Mouse (Mus musculus) MEL (cell line): ENCODE results near the gene Gm20388. TPM values are rescaled to one million over a fixed set of nuclear protein-coding genes. Genes with fewer than 3 reads are reported as not detected.

Source experiments
- DNase-seq: peaks from one replicate; pipeline ENCODE4 v3.0.0; 2011; ENCODE audit warnings: low read depth, low spot score
- H3K27ac ChIP-seq: 2 replicates; pipeline ENCODE4 v1.5.1; 2012; ENCODE audit warnings: low read depth, mild to moderate bottlenecking, control low read depth, low read length, moderate library complexity; ENCODE audit not compliant: control insufficient read depth
- H3K27me3 ChIP-seq, 2 experiments: fragments of 150-350 bp in 1 of 2; sonication (generic) in 1 of 2; 2 replicates each; pipeline ENCODE4 v1.6.1; 2012; ENCODE audit warnings: low read length in 2 of 2, mild to moderate bottlenecking in 2 of 2, improper control_type of control experiment in 1 of 2, moderate library complexity in 1 of 2; ENCODE audit not compliant: insufficient read depth in 2 of 2, control insufficient read depth in 1 of 2
- H3K36me3 ChIP-seq, 2 experiments: 2 replicates each; pipeline ENCODE4 v1.6.1; 2012 to 2014; ENCODE audit warnings: low read length in 2 of 2, improper control_type of control experiment in 1 of 2, inconsistent platforms in 1 of 2, mild to moderate bottlenecking in 1 of 2; ENCODE audit not compliant: insufficient read depth in 2 of 2, control insufficient read depth in 1 of 2
- H3K4me1 ChIP-seq, 2 experiments: fragments of 150-350 bp in 1 of 2; sonication (generic) in 1 of 2; 2 replicates each; pipeline ENCODE4 v1.6.1; 2012; ENCODE audit warnings: low read length in 2 of 2, improper control_type of control experiment in 1 of 2, mild to moderate bottlenecking in 1 of 2; ENCODE audit not compliant: insufficient read depth in 2 of 2, control insufficient read depth in 1 of 2
- H3K4me3 ChIP-seq, 2 experiments: fragments of 150-350 bp in 1 of 2; sonication (generic) in 1 of 2; 2 replicates each; pipeline ENCODE4 v1.5.1; 2012; ENCODE audit warnings: low read depth in 2 of 2, low read length in 2 of 2, mild to moderate bottlenecking in 2 of 2, moderate library complexity in 2 of 2, control low read depth in 1 of 2, improper control_type of control experiment in 1 of 2; ENCODE audit not compliant: control insufficient read depth in 1 of 2, insufficient read depth in 1 of 2
- H3K79me2 ChIP-seq: 2 replicates; pipeline ENCODE4 v1.6.1; 2012; ENCODE audit warnings: mild to moderate bottlenecking, low read length, moderate library complexity; ENCODE audit not compliant: control insufficient read depth, poor library complexity, insufficient read depth
- H3K9ac ChIP-seq: 2 replicates; pipeline ENCODE4 v1.6.1; 2012; ENCODE audit warnings: low read depth, mild to moderate bottlenecking, control low read depth, low read length, moderate library complexity; ENCODE audit not compliant: control insufficient read depth, poor library complexity, severe bottlenecking
- H3K9me3 ChIP-seq: fragments of 150-350 bp; sonication (generic); replicated peaks from 2 replicates; pipeline ENCODE4 v1.6.1; 2012; ENCODE audit warnings: mild to moderate bottlenecking, low read length, improper control_type of control experiment, moderate library complexity; ENCODE audit not compliant: insufficient read depth
- BHLHE40 ChIP-seq: IDR thresholded peaks from 2 replicates; pipeline ENCODE4 v1.6.1; 2012; ENCODE audit warnings: low read depth, mild to moderate bottlenecking, inconsistent platforms, low read length, improper control_type of control experiment, borderline replicate concordance
- CTCF ChIP-seq, 3 experiments: IDR thresholded peaks in 2 of 3; conservative IDR thresholded peaks in 1 of 3; 2 replicates each; pipeline ENCODE4 v1.5.1; 2011 to 2012; ENCODE audit warnings: low read length in 3 of 3, low read depth in 2 of 3, mild to moderate bottlenecking in 2 of 3, improper control_type of control experiment in 1 of 3, inconsistent platforms in 1 of 3, mixed read lengths in 1 of 3, moderate library complexity in 1 of 3; ENCODE audit not compliant: control insufficient read depth in 1 of 3, insufficient read depth in 1 of 3, poor library complexity in 1 of 3, severe bottlenecking in 1 of 3
- ELF1 ChIP-seq: IDR thresholded peaks from 2 replicates; pipeline ENCODE4 v1.6.1; 2014; ENCODE audit warnings: low read depth, mild to moderate bottlenecking, inconsistent platforms, low read length, improper control_type of control experiment, moderate library complexity
- EP300 ChIP-seq, 2 experiments: IDR thresholded peaks; 2 replicates each; pipeline ENCODE4 v1.6.1; 2011; ENCODE audit warnings: improper control_type of control experiment in 2 of 2, low read length in 2 of 2, low read depth in 1 of 2, mild to moderate bottlenecking in 1 of 2
- ETS1 ChIP-seq: IDR thresholded peaks from 2 replicates; pipeline ENCODE4 v1.6.1; 2012; ENCODE audit warnings: low read depth, mild to moderate bottlenecking, inconsistent platforms, low read length, improper control_type of control experiment, moderate library complexity
- GABPA ChIP-seq: IDR thresholded peaks from 2 replicates; pipeline ENCODE4 v1.6.1; 2012; ENCODE audit warnings: low read depth, mild to moderate bottlenecking, inconsistent platforms, low read length, improper control_type of control experiment, moderate library complexity
- GATA1 ChIP-seq: IDR thresholded peaks from 2 replicates; pipeline ENCODE4 v1.6.1; 2011; ENCODE audit warnings: low read depth, low read length, improper control_type of control experiment
- HCFC1 ChIP-seq: IDR thresholded peaks from 2 replicates; pipeline ENCODE4 v1.6.1; 2012; ENCODE audit warnings: low read depth, mild to moderate bottlenecking, inconsistent platforms, low read length, improper control_type of control experiment, moderate library complexity
- KAT2A ChIP-seq: conservative IDR thresholded peaks from 2 replicates; pipeline ENCODE4 v1.6.1; 2012; ENCODE audit warnings: low read depth, low read length, improper control_type of control experiment, inconsistent platforms
- MAFK ChIP-seq: IDR thresholded peaks from 2 replicates; pipeline ENCODE4 v1.6.1; 2011; ENCODE audit warnings: low read depth, mild to moderate bottlenecking, low read length, improper control_type of control experiment, borderline replicate concordance
- MAX ChIP-seq: IDR thresholded peaks from 2 replicates; pipeline ENCODE4 v1.6.1; 2011; ENCODE audit warnings: low read length, improper control_type of control experiment
- MAZ ChIP-seq: IDR thresholded peaks from 2 replicates; pipeline ENCODE4 v1.6.1; 2012; ENCODE audit warnings: low read depth, mild to moderate bottlenecking, inconsistent platforms, low read length, improper control_type of control experiment
- MEF2A ChIP-seq: IDR thresholded peaks from 2 replicates; pipeline ENCODE4 v1.6.1; 2014; ENCODE audit warnings: low read depth, mild to moderate bottlenecking, inconsistent platforms, low read length, improper control_type of control experiment; ENCODE audit not compliant: poor library complexity, insufficient replicate concordance, severe bottlenecking; ENCODE audit errors: extremely low read depth
- NRF1 ChIP-seq: IDR thresholded peaks from 2 replicates; pipeline ENCODE4 v1.6.1; 2014; ENCODE audit warnings: low read depth, mild to moderate bottlenecking, inconsistent platforms, low read length, improper control_type of control experiment, moderate library complexity; ENCODE audit not compliant: poor library complexity, insufficient read depth, severe bottlenecking
- RAD21 ChIP-seq: IDR thresholded peaks from 2 replicates; pipeline ENCODE4 v1.6.1; 2011; ENCODE audit warnings: mild to moderate bottlenecking, low read depth, low read length, improper control_type of control experiment
- RCOR1 ChIP-seq: IDR thresholded peaks from 2 replicates; pipeline ENCODE4 v1.6.1; 2012; ENCODE audit warnings: low read depth, mild to moderate bottlenecking, inconsistent platforms, low read length, improper control_type of control experiment
- SIN3A ChIP-seq: IDR thresholded peaks from 2 replicates; pipeline ENCODE4 v1.6.1; 2012; ENCODE audit warnings: low read length, improper control_type of control experiment, inconsistent platforms
- SMC3 ChIP-seq: IDR thresholded peaks from 2 replicates; pipeline ENCODE4 v1.6.1; 2011; ENCODE audit warnings: low read depth, low read length, improper control_type of control experiment
- TAL1 ChIP-seq: IDR thresholded peaks from 2 replicates; pipeline ENCODE4 v1.6.1; 2012; ENCODE audit warnings: mild to moderate bottlenecking, inconsistent platforms, low read length, moderate library complexity, mixed read lengths
- TBP ChIP-seq: IDR thresholded peaks from 2 replicates; pipeline ENCODE4 v1.8.0; 2011; ENCODE audit warnings: low read depth, low read length, improper control_type of control experiment
- UBTF ChIP-seq: IDR thresholded peaks from 2 replicates; pipeline ENCODE4 v1.6.1; 2012; ENCODE audit warnings: low read depth, mild to moderate bottlenecking, inconsistent platforms, low read length, improper control_type of control experiment, moderate library complexity, borderline replicate concordance; ENCODE audit not compliant: insufficient read depth
- USF1 ChIP-seq: IDR thresholded peaks from 2 replicates; pipeline ENCODE4 v1.6.1; 2014; ENCODE audit warnings: low read depth, mild to moderate bottlenecking, inconsistent platforms, low read length, improper control_type of control experiment, moderate library complexity
- USF2 ChIP-seq, 2 experiments: IDR thresholded peaks; 2 replicates each; pipeline ENCODE4 v1.6.1; 2011 to 2012; ENCODE audit warnings: improper control_type of control experiment in 2 of 2, low read length in 2 of 2, borderline replicate concordance in 1 of 2, inconsistent platforms in 1 of 2, low read depth in 1 of 2, mild to moderate bottlenecking in 1 of 2; ENCODE audit not compliant: insufficient read depth in 1 of 2
- ZC3H11A ChIP-seq: IDR thresholded peaks from 2 replicates; pipeline ENCODE4 v1.6.1; 2012; ENCODE audit warnings: low read depth, mild to moderate bottlenecking, inconsistent platforms, low read length, improper control_type of control experiment
- ZKSCAN1 ChIP-seq: IDR thresholded peaks from 2 replicates; pipeline ENCODE4 v1.6.1; 2012; ENCODE audit warnings: low read depth, mild to moderate bottlenecking, inconsistent platforms, low read length, improper control_type of control experiment, moderate library complexity
- ZMIZ1 ChIP-seq: IDR thresholded peaks from 2 replicates; pipeline ENCODE4 v1.6.1; 2012; ENCODE audit warnings: low read depth, mild to moderate bottlenecking, inconsistent platforms, low read length, improper control_type of control experiment, moderate library complexity
- ZNF384 ChIP-seq: IDR thresholded peaks from 2 replicates; pipeline ENCODE4 v1.6.1; 2012; ENCODE audit warnings: low read depth, mild to moderate bottlenecking, inconsistent platforms, low read length, improper control_type of control experiment
- polyA plus RNA-seq, 2 experiments: library from polyadenylated mRNA; stranded (reverse) in 1 of 2; unstranded in 1 of 2; fragments of >175 nt in 1 of 2; fragments of >200 nt in 1 of 2; gene quantifications; 2 replicates each; pipeline versions ENCODE4 v1.2.1 to v1.2.4; 2012; ENCODE audit warnings: low replicate concordance in 2 of 2, low read depth in 1 of 2; ENCODE audit not compliant: insufficient read length in 2 of 2, insufficient read depth in 1 of 2, missing spikeins in 1 of 2
- total RNA-seq: library from RNA; depleted of rRNA; stranded (reverse); fragments of 300-350 nt; gene quantifications from 2 replicates; pipeline ENCODE4 v1.2.3, GENCODE M21; 2012

Gm20388 gene
- total and polyA plus RNA-seq, 3 experiments, result 11.1 to 17.8 TPM; not detected in 1

DNA sequence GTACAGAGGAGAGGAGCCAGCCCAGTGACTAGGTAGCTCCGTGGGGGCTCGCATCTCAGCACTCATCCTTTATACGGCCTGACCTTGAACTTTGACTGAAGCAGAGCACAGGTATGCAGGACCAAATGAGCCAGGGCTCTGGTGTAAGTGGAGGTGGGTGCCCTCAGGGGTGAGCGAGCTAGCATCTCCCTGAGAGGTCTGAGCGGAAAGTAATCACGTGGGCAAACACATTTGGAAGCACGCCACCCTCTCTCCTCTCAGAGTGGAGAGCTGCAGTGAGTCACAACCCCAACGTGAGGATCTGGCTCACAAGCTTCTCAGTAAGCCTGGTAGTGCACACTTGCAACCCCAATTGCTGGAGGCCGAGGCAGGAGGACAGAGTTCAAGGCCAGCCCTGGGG is 2731.4 kb downstream of the Gm20388 start:
- Histone ChIP-seq H3K9me3 (no peaks in the 10 kb centered on the region), H3K27me3 (no peaks in the 10 kb centered on the region), H3K79me2 (no peaks in the 10 kb centered on the region), H3K36me3 (peaks cover 3 to 5% of the 10 kb centered on the region in 2 experiments; a peak in 3 of 4 replicates), H3K4me1 (peaks cover 0 to 4% of the 10 kb centered on the region in 2 experiments; a peak in 2 of 4 replicates), H3K27ac (no peak overlapping the region), H3K4me3 (no peak overlapping the region), H3K9ac (no peak overlapping the region)
- TF ChIP-seq TBP (no peak), SMC3 (no peak), MAZ (no peak), HCFC1 (no peak), ZMIZ1 (no peak), NRF1 (no peak), ZKSCAN1 (no peak), KAT2A (no peak), MEF2A (no peak), TAL1 (no peak), USF1 (no peak), SIN3A (no peak), UBTF (no peak), BHLHE40 (no peak), EP300 (IDR thresholded peaks at IDR 0.05; ENCODE audit: low read depth in 1 of 2, low read length in 2 of 2) (no peak), RCOR1 (no peak), CTCF (IDR thresholded peaks at IDR 0.05 in 2 of 3, conservative IDR thresholded peaks at IDR 0.05 in 1 of 3; ENCODE audit: control insufficient read depth in 1 of 3, insufficient read depth in 1 of 3, low read depth in 2 of 3, low read length in 3 of 3, poor library complexity in 1 of 3, severe bottlenecking in 1 of 3) (no peak), MAFK (no peak)
- no peak for DNase-seq

DNA sequence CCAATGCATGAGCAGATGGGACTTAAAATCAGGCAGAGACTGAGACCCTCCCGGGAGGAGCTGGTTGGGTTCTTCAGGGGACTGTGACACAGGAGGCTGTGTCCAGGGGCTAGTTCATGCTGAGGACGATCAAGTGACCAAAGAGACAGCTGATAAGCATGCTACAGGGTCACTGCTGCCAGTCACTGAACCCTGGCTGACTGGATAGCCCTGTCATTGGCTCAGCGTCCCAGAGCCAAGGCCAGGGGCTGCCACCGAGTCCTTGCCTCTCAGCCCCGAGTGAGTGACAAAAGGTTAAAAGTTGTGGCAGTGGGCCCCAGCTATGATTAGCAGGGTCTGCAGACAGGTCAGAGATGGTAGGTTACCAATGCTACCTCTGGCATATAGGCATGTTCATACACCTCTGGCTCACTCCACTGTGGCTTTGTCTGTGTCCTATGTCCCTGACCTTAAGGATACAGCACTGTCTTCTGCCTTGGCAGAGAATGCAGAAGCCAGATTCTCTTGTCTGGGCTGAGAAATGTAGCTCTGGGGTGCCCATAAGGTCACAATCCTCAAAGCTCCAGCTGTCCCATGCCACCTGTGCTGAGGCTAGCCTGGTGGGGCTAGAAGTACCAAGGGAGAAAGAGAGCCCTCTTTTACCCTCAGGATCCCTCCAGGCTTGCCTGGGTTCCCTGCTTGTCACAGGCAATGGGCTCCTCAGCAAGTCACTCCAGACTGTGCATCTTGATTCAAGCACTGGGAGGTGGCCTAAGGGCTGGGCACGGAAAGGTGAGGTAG is 2733.7 kb downstream of the Gm20388 start:
- DNase-seq, result no peak
- Histone ChIP-seq H3K4me1 (no peaks in the 10 kb centered on the region), H3K9ac (no peak overlapping the region), H3K36me3 (peaks cover 0 to 11% of the 10 kb centered on the region in 2 experiments; a peak in 2 of 4 replicates), H3K27ac (no peak overlapping the region), H3K9me3 (no peaks in the 10 kb centered on the region), H3K27me3 (no peaks in the 10 kb centered on the region), H3K4me3 (no peak overlapping the region), H3K79me2 (no peaks in the 10 kb centered on the region)
- no peak for TF ChIP-seq BHLHE40
- no peak for TF ChIP-seq MAX
- no peak for TF ChIP-seq CTCF (IDR thresholded peaks at IDR 0.05 in 2 of 3, conservative IDR thresholded peaks at IDR 0.05 in 1 of 3; ENCODE audit: control insufficient read depth in 1 of 3, insufficient read depth in 1 of 3, low read depth in 2 of 3, low read length in 3 of 3, poor library complexity in 1 of 3, severe bottlenecking in 1 of 3)
- TF ChIP-seq HCFC1, result no peak
- no peak for TF ChIP-seq ZC3H11A
- no peak for TF ChIP-seq ETS1
- no peak for TF ChIP-seq MEF2A
- TF ChIP-seq RAD21, result no peak
- TF ChIP-seq SIN3A, result no peak
- no peak for TF ChIP-seq GABPA
- TF ChIP-seq UBTF, result no peak
- no peak for TF ChIP-seq EP300 (IDR thresholded peaks at IDR 0.05; ENCODE audit: low read depth in 1 of 2, low read length in 2 of 2)
- TF ChIP-seq GATA1, result no peak
- TF ChIP-seq USF2 (IDR thresholded peaks at IDR 0.05; ENCODE audit: borderline replicate concordance in 1 of 2, insufficient read depth in 1 of 2, low read depth in 1 of 2, low read length in 2 of 2), result no peak
- TF ChIP-seq ZNF384, result no peak
- no peak for TF ChIP-seq USF1
- no peak for TF ChIP-seq ELF1
- TF ChIP-seq TBP, result no peak
